ENCODE assay signal across 10 mouse cellular contexts in the genomic region with DNA sequence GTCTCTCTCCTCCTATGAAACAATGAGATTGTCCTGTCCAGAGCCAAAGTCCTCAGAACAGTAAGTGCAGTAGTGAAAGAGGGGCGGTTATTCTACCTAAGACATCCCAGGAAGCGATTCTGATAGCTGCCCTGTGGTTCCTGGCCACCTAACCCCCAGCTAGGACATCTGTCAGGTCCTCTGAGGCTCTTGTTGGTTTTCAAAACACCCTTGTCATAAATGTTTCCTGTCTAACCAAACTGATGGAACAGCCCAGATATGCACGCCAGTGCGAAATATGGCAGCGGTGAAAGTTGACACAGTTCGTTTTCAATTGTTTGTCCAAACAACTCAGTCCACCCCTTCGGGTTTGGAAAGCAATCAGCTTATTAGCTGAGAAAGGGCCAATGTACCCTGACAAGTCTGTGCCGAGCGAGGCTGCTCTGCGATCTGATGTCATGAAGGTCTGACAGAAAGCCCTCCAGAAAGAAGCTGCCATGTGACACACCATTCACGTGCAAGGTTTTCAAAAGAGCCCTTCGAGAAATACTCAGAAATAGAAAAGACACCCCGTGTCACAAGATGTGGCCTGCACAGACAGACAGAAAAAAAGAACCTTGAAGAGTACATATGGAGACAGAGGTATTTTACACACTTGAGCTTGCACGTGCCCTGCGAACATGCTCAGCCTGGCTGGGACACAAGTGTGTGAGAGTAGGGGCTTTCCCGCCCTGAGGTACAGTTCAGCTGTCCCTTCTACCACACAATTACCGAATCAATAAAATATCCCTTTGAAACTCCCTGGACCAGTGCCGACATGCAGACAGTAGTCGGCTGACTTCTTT.
DNase-seq lines count a peak whose midpoint lies in the region; ATAC-seq and TF ChIP-seq lines count a peak whose summit lies in the region.
"Had no signal": no experiment of that assay in that cellular context is flagged by ENCODE, and none has a peak within 500 bp of the region (broad histone marks: within the 10 kb centered on the region; RNA-seq: fewer than 3 reads in every experiment).

No protein-coding gene starts in this region.

- no peaks in the 10 kb centered on the region for H3K27me3 ChIP-seq in forebrain, postnatal 0 days (ENCODE audit: insufficient read depth, low read length)
- no peaks in the 10 kb centered on the region for H3K27me3 ChIP-seq in forebrain, embryonic 13.5 days
- no peaks in the 10 kb centered on the region for H3K27me3 ChIP-seq in stomach, embryonic 16.5 days (ENCODE audit: control insufficient read depth, insufficient read depth, low read length)
- H3K27me3 ChIP-seq: liver, embryonic 13.5 days had no signal

- no peak overlapping the region for H3K4me2 ChIP-seq in forebrain, postnatal 0 days (ENCODE audit: low read depth)
- no peak overlapping the region for H3K4me2 ChIP-seq in forebrain, embryonic 13.5 days
- no peak overlapping the region for H3K4me2 ChIP-seq in stomach, embryonic 16.5 days (ENCODE audit: low read depth, low read length)
- H3K4me2 ChIP-seq: liver, embryonic 13.5 days had no signal

- H3K9ac ChIP-seq in forebrain, postnatal 0 days, result no peak overlapping the region
- H3K9ac ChIP-seq in forebrain, embryonic 13.5 days, result no peak overlapping the region
- H3K9ac ChIP-seq in stomach, embryonic 16.5 days (ENCODE audit: low read length), result peak overlapping the region; percentile 40; the same call in 1 of the 2 replicates
- H3K9ac ChIP-seq: liver, embryonic 13.5 days had no signal

- no peaks in the 10 kb centered on the region for H3K9me3 ChIP-seq in forebrain, postnatal 0 days (ENCODE audit: low read length)
- no peaks in the 10 kb centered on the region for H3K9me3 ChIP-seq in forebrain, embryonic 13.5 days (replicated peaks)
- no peaks in the 10 kb centered on the region for H3K9me3 ChIP-seq in stomach, embryonic 16.5 days (replicated peaks; ENCODE audit: control insufficient read depth, low read length)
- H3K9me3 ChIP-seq: liver, embryonic 13.5 days had no signal

- no peak for TF ChIP-seq CTCF in forebrain, postnatal 0 days (IDR thresholded peaks at IDR 0.05; ENCODE audit: low read depth)

- no peak overlapping the region for H3K27ac ChIP-seq in forebrain, postnatal 0 days (ENCODE audit: low read depth, low read length)
- H3K27ac ChIP-seq in forebrain, embryonic 13.5 days, result no peak overlapping the region
- peak overlapping the region; percentile 56 for H3K27ac ChIP-seq in stomach, embryonic 16.5 days (ENCODE audit: low read length)

- H3K4me1 ChIP-seq in forebrain, postnatal 0 days (ENCODE audit: insufficient read depth), result peaks cover 15% of the 10 kb centered on the region
- peaks cover 39% of the 10 kb centered on the region for H3K4me1 ChIP-seq in forebrain, embryonic 13.5 days
- H3K4me1 ChIP-seq in stomach, embryonic 16.5 days (ENCODE audit: control insufficient read depth, insufficient read depth, low read length), result peaks cover 32% of the 10 kb centered on the region

- peak; percentile 35 for DNase-seq in forebrain, postnatal 0 days
- DNase-seq in retina, postnatal 1 day, result peak; percentile 38
- DNase-seq in retina, embryonic 14.5 days (ENCODE audit: low spot score), result no peak
- DNase-seq in kidney, postnatal 25 days, result peak; percentile 51 to 59
- no peak for DNase-seq in right cerebral cortex, postnatal 14 days
- DNase-seq in layer of hippocampus, postnatal 10 days (ENCODE audit: low spot score in 2 of 2), result no peak
- DNase-seq: adrenal gland, adult 2 months; liver, embryonic 13.5 days had no signal

- ATAC-seq in forebrain, postnatal 0 days, result no peak; the same call in 1 of the 2 replicates
- ATAC-seq in forebrain, embryonic 13.5 days, result no peak
- peak; percentile 63 for ATAC-seq in stomach, embryonic 16.5 days (ENCODE audit: insufficient read depth, low FRiP score)

- H3K4me3 ChIP-seq in forebrain, postnatal 0 days (ENCODE audit: low read depth, low read length), result no peak overlapping the region
- H3K4me3 ChIP-seq in forebrain, embryonic 13.5 days, result no peak overlapping the region
- no peak overlapping the region for H3K4me3 ChIP-seq in stomach, embryonic 16.5 days (replicated peaks; ENCODE audit: low read length)
- H3K4me3 ChIP-seq: liver, embryonic 13.5 days had no signal

- 43% methylated on average over 19 of the region's 19 CpGs for WGBS in forebrain, postnatal 0 days
- WGBS in forebrain, embryonic 13.5 days, result 61% methylated on average over 19 of the region's 19 CpGs
- WGBS in stomach, embryonic 16.5 days, result 57% methylated on average over 19 of the region's 19 CpGs

- no peaks in the 10 kb centered on the region for H3K36me3 ChIP-seq in forebrain, postnatal 0 days (ENCODE audit: insufficient read depth)
- H3K36me3 ChIP-seq in forebrain, embryonic 13.5 days (ENCODE audit: poor library complexity, severe bottlenecking), result no peaks in the 10 kb centered on the region
- no peaks in the 10 kb centered on the region for H3K36me3 ChIP-seq in stomach, embryonic 16.5 days (ENCODE audit: control insufficient read depth, insufficient read depth, low read length)
- H3K36me3 ChIP-seq: liver, embryonic 13.5 days had no signal

Comparison
In these comparisons a context has a peak if more than half of its experiments do, and no peak if none do; other contexts are left out.
1. DNase-seq: peak in forebrain, postnatal 0 days (single experiment), retina, postnatal 1 day (single experiment) and kidney, postnatal 25 days (2 of 2); none in retina, embryonic 14.5 days (single experiment), right cerebral cortex, postnatal 14 days (single experiment) and layer of hippocampus, postnatal 10 days (0 of 2).